Mouse (Mus musculus) hematopoietic stem cell, adult 5-6 weeks (primary cell): ENCODE results near the gene Syt11. TPM values are rescaled to one million over a fixed set of nuclear protein-coding genes. Genes with fewer than 3 reads are reported as not detected.

Experiments used
- total RNA-seq: library from RNA; stranded (forward); fragments of 172-1452, 232-1000 nt; gene quantifications from 2 replicates; pipeline ENCODE4 v1.2.3, GENCODE M21; 2017

The Syt11 gene
- total RNA-seq, 1 experiment from 2014 or later, result 4.1 TPM

Other genes with a start within 250 kb of the Syt11 start
- 17.8 and 18.9 TPM in 2 replicates for gene Mex3a, start 242.8 kb downstream of the Syt11 start, total RNA-seq
- gene Rab25, start 226.9 kb downstream of the Syt11 start, total RNA-seq, result not detected in 2 replicates
- gene Lamtor2, start 222.1 kb downstream of the Syt11 start, total RNA-seq, result 51.2 and 54.4 TPM in 2 replicates
- 30.4 and 49.8 TPM in 2 replicates for gene Ubqln4, start 221.4 kb downstream of the Syt11 start, total RNA-seq
- gene Ssr2, start 199.3 kb downstream of the Syt11 start, total RNA-seq, result 106 and 110 TPM in 2 replicates
- 118 and 149 TPM in 2 replicates for gene Arhgef2, start 169.2 kb downstream of the Syt11 start, total RNA-seq
- not detected in 2 replicates for gene Rxfp4, start 122.0 kb downstream of the Syt11 start, total RNA-seq
- 60.0 and 90.2 TPM in 2 replicates for gene Khdc4, start 89.4 kb downstream of the Syt11 start, total RNA-seq
- gene Rit1, start 58.3 kb downstream of the Syt11 start, total RNA-seq, result 30.8 and 37.7 TPM in 2 replicates
- gene Gon4l, start 60.1 kb upstream of the Syt11 start, total RNA-seq, result 28.5 and 44.9 TPM in 2 replicates
- gene Msto1, start 138.8 kb upstream of the Syt11 start, total RNA-seq, result 26.1 and 30.5 TPM in 2 replicates
- 45.2 and 49.2 TPM in 2 replicates for gene Ash1l, start 175.5 kb upstream of the Syt11 start, total RNA-seq
- 67.4 and 78.0 TPM in 2 replicates for gene Dap3, start 176.0 kb upstream of the Syt11 start, total RNA-seq